Mouse (Mus musculus): ENCODE measurements around the gene Ttl.
A peak's percentile ranks its signal among the peaks of the same experiment; 100 is the strongest.

Gene Ttl

GRCm38 (mm10) chr2:129065437-129066282, at the start of gene Ttl:
Gene Ttl (plus strand): TSS chr2:129065942.
- DNase-seq, result peak; percentile 88

- no peak for DNase-seq
These were observed 45.6 kb upstream of the Ttl start for GRCm38 (mm10) chr2:129020106-129020505.

DNA sequence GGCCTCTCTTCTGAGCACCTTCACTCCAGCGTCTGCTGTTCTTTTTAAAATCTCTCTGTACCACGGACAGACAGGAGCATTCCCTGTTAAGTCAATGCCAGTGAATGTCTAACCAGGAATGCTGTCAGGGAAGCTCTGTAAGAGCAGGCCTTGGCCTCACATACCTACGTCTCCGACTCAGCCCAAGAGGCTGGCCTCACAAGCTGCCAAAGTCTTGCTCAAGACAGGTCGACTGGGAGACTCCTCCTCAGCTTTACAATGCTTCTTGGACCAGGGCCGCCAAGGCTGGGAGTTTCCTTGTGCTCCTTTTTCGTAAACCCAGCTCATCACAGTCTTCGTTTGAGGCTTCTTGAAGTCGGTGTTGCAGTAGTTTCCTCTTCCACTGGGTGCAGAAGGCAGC, 40.9 kb upstream of the Ttl start:
- no peak for DNase-seq

DNA sequence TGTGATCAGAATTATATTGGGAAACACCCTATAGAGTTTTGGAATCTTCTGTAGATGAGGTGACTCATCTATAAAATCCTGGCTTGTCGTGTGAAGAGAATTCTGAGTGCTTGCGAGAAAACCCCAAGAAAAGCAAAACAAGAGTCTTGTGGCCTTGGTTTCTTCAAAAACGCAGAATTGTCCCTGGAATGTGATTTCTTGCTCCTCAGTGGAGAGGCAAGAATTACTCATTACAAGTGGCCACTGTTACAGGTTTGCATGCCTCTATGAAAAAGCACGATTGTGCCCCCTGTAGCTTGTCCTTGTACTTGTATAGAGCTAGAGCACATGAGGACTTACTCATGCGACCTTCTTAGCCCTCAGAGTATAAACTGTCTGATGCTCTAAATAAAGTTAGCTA, 30.4 kb upstream of the Ttl start:
- no peak for DNase-seq

- DNase-seq, result peak; percentile 13
These were observed 27.3 kb upstream of the Ttl start for GRCm38 (mm10) chr2:129038426-129038936.

GRCm38 (mm10) chr2:129038937-129039631, 26.7 kb upstream of the Ttl start:
- DNase-seq, result peak; percentile 38

DNA sequence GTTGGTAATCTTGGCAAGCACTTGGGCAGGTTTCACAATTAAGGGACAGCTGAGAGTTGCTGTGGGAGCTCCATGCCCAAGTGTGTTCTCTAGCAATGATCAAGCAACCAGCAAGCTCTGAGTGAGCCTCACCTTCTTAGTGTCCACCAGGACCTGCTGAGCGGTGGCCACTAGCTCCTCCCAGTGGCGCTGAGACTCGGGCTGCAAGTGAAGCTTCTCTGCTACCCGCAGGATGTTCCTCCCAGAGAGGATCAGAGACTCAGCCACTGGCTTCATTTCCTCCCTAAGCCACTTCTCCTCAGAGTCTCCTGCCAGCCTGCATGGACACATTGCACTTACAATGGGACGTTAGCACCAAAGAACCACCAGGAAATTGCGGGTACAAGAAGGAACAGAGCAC, 25.2 kb upstream of the Ttl start:
- DNase-seq, result peak; percentile 30

GRCm38 (mm10) chr2:129046172-129046845, 19.4 kb upstream of the Ttl start:
- DNase-seq, result peak; percentile 15

- DNase-seq, result no peak
These were observed 18.9 kb upstream of the Ttl start for GRCm38 (mm10) chr2:129046846-129047196.

GRCm38 (mm10) chr2:129047811-129048210, 17.9 kb upstream of the Ttl start, which contains the start of gene Vinac1:
Gene Vinac1 (minus strand): TSS chr2:129048172.
- no peak for DNase-seq

DNA sequence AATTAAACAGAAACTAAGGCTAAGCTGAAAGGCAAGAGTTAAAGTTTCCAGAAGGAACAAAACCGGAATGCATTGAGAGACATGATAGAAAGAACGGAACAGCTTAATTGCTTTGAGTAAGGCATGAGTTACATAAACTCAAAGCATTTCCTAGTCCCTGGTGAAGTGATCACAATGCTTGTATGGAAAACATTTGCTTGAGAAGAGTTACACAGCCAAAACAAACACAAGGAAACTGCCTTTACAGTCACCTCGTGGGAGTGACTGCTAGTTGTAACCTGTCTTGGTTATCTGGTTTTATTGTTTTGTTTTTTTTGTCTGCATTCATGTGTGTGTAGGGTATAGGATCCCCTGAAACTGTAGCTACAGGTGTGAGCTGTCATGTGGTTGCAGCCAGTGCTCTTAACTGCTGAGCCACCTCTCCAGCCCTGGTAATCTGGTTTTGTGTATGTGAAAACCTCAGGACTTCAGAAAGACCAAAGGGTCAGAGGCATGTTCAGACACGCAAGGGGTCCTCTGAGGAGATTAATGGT, 13.2 kb upstream of the Ttl start:
- DNase-seq, result no peak

DNA sequence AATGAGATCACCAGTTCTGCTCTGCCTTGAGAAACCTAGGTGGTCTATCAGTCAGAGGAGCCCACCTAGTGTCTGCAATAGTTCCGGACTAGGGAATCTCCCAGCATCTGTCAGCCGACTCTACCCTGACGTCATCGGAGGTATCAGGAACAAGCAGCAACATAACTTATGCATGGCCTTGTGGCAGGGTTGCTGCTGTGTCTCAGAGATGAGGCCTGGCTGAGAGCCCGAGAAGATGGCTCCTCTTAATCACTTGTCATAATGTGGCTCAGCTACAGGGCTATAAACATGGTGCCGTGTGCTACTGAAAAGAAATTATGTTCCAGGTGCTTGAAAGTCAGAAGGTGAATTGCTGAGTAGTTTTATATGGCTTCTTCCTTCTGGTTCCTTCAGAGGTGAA, 10.0 kb upstream of the Ttl start:
- no peak for DNase-seq

DNA sequence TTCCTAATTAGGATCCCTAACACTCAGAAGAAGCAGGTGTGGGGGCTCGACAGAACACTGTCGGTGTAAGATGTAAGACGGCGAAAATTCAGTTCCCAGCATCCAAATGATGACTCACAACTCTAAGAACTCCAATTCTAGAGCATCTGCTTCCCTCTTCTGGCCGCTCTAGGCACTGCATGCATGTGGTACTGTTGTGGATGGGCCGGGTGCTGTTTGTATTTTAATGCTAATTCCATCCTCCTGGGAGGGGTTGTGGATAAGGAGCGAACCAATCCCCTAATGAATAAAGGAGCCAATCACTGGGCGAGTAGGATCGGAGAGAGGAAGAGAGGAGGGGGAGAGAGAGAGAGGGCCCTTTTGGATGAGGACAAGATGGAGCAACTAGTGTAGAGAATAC, 9.1 kb upstream of the Ttl start:
- peak; percentile 34 for DNase-seq

GRCm38 (mm10) chr2:129057256-129057655, 8.5 kb upstream of the Ttl start:
- no peak for DNase-seq

- no peak for DNase-seq
These were observed 7.8 kb upstream of the Ttl start for GRCm38 (mm10) chr2:129057920-129058361.

GRCm38 (mm10) chr2:129061456-129062059, 4.2 kb upstream of the Ttl start:
- no peak for DNase-seq

DNA sequence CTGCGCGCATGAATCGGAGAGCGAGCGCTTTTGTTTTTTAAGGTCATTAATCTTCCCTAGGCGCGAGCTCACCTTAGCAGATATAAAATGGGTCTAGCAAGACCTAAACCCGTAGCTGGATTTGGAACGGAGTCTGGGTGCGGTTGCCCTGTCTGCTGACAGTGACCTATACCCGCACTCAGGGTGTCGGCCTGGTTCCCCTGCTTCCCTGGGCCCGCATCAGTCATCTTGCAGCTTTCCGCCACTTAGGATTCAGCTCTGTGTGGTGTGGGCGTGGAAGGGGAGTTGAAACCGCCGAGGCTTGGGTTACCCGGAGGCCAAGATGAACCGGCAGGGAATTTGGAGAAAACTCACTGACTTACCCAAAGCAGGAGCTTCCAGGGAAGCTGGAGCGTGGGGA, 584 bp downstream of the Ttl start:
- peak; percentile 66 for DNase-seq

DNA sequence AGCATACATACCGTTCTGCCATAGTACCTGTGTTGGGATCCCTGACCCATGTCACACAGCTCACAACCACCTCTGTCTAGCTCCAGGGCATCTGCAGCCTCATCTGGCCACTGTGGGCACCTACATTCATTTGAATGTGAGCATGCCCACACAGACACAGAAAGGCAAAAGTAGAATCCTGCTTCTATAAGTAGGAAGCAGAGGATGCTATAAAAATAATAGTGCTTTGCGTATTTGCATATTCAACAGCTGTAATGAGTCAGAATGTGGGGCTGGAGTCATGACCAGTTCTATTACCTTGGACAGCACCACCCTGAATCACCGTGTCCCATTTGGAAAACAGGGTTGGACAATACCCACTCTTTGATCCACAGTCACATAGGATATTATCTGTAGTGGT, 4.6 kb downstream of the Ttl start:
- DNase-seq, result no peak

- peak; percentile 28 for DNase-seq
These were observed 12.6 kb downstream of the Ttl start for GRCm38 (mm10) chr2:129078313-129078712.

- DNase-seq, result no peak
These were observed 13.5 kb downstream of the Ttl start for GRCm38 (mm10) chr2:129079194-129079593.

DNA sequence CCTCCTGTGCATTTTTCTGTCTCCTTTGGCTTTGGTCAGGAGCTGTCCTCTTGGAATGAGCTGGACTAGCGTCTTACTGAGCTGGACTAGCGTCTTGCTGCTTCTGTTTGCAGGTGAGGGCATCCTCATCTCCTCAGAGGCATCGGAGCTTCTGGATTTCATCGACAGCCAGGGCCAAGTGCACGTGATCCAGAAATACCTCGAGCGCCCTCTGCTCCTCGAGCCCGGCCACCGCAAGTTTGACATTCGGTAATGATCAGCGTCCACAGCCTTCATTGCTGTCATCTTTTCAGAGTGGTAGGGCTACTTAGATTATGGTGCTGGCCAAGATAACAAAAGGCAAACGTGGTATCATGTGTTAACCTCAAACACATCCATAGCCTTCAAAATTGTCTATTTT, 15.4 kb downstream of the Ttl start:
- DNase-seq, result no peak

- no peak for DNase-seq
These were observed 17.8 kb downstream of the Ttl start for GRCm38 (mm10) chr2:129083514-129083913.

- peak; percentile 30 for DNase-seq
These were observed 19.2 kb downstream of the Ttl start for GRCm38 (mm10) chr2:129084959-129085358.

Measured in kidney, postnatal 10 days (tissue).